8 mouse cellular contexts compared by ENCODE assay signal in genomic region chr7:38108260-38108632, GRCm38 (mm10). TPM values are rescaled to one million over a fixed set of nuclear protein-coding genes. Genes with fewer than 3 reads are reported as not detected.
DNase-seq lines count a peak whose midpoint lies in the region; ATAC-seq and TF ChIP-seq lines count a peak whose summit lies in the region.

No protein-coding gene starts in this region.

- no peaks in the 10 kb centered on the region for H3K9me3 ChIP-seq in lung, embryonic 14.5 days (ENCODE audit: low read depth, low read length)
- no peaks in the 10 kb centered on the region for H3K9me3 ChIP-seq in embryonic facial prominence, embryonic 11.5 days (replicated peaks; ENCODE audit: control insufficient read depth, low read length)

- peaks cover 23% of the 10 kb centered on the region for H3K4me1 ChIP-seq in lung, embryonic 14.5 days (ENCODE audit: insufficient read depth)
- no peaks in the 10 kb centered on the region; the same call in 1 of the 2 replicates for H3K4me1 ChIP-seq in embryonic facial prominence, embryonic 11.5 days (ENCODE audit: control insufficient read depth, insufficient read depth, low read length)

- peak overlapping the region; percentile 65 for H3K27ac ChIP-seq in lung, embryonic 14.5 days (ENCODE audit: low read depth)
- H3K27ac ChIP-seq in embryonic facial prominence, embryonic 11.5 days (replicated peaks; ENCODE audit: low read depth, low read length): no peak overlapping the region
- H3K27ac ChIP-seq in macrophage: peak overlapping the region; percentile 33; the same call in 1 of the 2 replicates

- H3K27me3 ChIP-seq in lung, embryonic 14.5 days (ENCODE audit: insufficient read depth, low read length): no peaks in the 10 kb centered on the region
- H3K27me3 ChIP-seq in embryonic facial prominence, embryonic 11.5 days (ENCODE audit: control insufficient read depth, insufficient read depth, low read length): no peaks in the 10 kb centered on the region

- no peaks in the 10 kb centered on the region for H3K79me2 ChIP-seq in macrophage (ENCODE audit: inconsistent target)

- H3K36me3 ChIP-seq in lung, embryonic 14.5 days (ENCODE audit: insufficient read depth): peaks cover 19% of the 10 kb centered on the region; the same call in 1 of the 2 replicates
- no peaks in the 10 kb centered on the region for H3K36me3 ChIP-seq in embryonic facial prominence, embryonic 11.5 days (replicated peaks; ENCODE audit: control insufficient read depth, insufficient read depth, low read depth, low read length)
- no peaks in the 10 kb centered on the region for H3K36me3 ChIP-seq in macrophage (ENCODE audit: inconsistent target)

- peak; percentile 22 for DNase-seq in lung, embryonic 14.5 days
- DNase-seq in lung, postnatal 25 days (ENCODE audit: low spot score): no peak
- DNase-seq in embryonic facial prominence, embryonic 11.5 days (ENCODE audit: low spot score): peak; percentile 9
- peak; percentile 50 for DNase-seq in kidney, adult 9 months
- peak; percentile 67 for DNase-seq in thymus, postnatal 14 days
- no peak for DNase-seq in urinary bladder, postnatal 4 days (ENCODE audit: low spot score in 2 of 2)
- no peak for DNase-seq in adrenal gland, adult 2 months

- WGBS in lung, embryonic 14.5 days: 21% methylated on average over 10 of the region's 10 CpGs
- 15% methylated on average over 10 of the region's 10 CpGs for WGBS in embryonic facial prominence, embryonic 11.5 days
- 16% methylated on average over 10 of the region's 10 CpGs for WGBS in macrophage (ENCODE audit: missing documents)

- H3K9ac ChIP-seq in lung, embryonic 14.5 days: peak overlapping the region; percentile 68
- H3K9ac ChIP-seq in embryonic facial prominence, embryonic 11.5 days (replicated peaks; ENCODE audit: low read length): peak overlapping the region; percentile 74

- no peak for ATAC-seq in lung, embryonic 14.5 days (ENCODE audit: insufficient read depth)
- ATAC-seq in embryonic facial prominence, embryonic 11.5 days (replicated peaks; ENCODE audit: insufficient number of reproducible peaks, low FRiP score, low TSS enrichment, low read depth): no peak

- peak overlapping the region; percentile 89 for H3K4me3 ChIP-seq in lung, embryonic 14.5 days (ENCODE audit: low read depth, low read length)
- H3K4me3 ChIP-seq in embryonic facial prominence, embryonic 11.5 days (ENCODE audit: low read depth, low read length): peak overlapping the region; percentile 87
- H3K4me3 ChIP-seq in macrophage (ENCODE audit: inconsistent target): peak overlapping the region; percentile 20; the same call in 1 of the 2 replicates

- TF ChIP-seq CTCF in lung, embryonic 14.5 days (IDR thresholded peaks at IDR 0.05; ENCODE audit: low read depth): no peak

- H3K4me2 ChIP-seq in lung, embryonic 14.5 days: peak overlapping the region; percentile 92
- peak overlapping the region; percentile 90 for H3K4me2 ChIP-seq in embryonic facial prominence, embryonic 11.5 days (ENCODE audit: low read depth, low read length)

RNA-seq across cellular contexts. Expression of gene Ccne1, which starts 0.9 kb away (rescaled TPM):
- 76.4 and 79.8 TPM in 2 replicates for polyA plus RNA-seq in lung, embryonic 14.5 days (2014; fragmentation: Nextera tagmentation; extraction: Ambion mirVana)
- 91.0 and 101 TPM in 2 replicates for polyA plus RNA-seq in embryonic facial prominence, embryonic 11.5 days (2014; fragmentation: Nextera tagmentation; extraction: Ambion mirVana)
- total RNA-seq in macrophage (2018; cell fraction: chromatin; rRNA removed): 10 to 100 TPM in 2 of 26 experiments, 1 to 10 TPM in 19, under 1 TPM in 2, not detected in 3; 0.74 to 22.3 (median 3.2) TPM
- total RNA-seq in macrophage (2018; cell fraction: cytosol; rRNA removed): 1 to 10 TPM; 1.1 to 9.1 (median 2.9) TPM
- total RNA-seq in macrophage (2018; cell fraction: nucleus; rRNA removed): 10 to 100 TPM in 2 of 26 experiments, 1 to 10 TPM in 21, under 1 TPM in 3; 0.63 to 19.1 (median 3.1) TPM
- polyA plus RNA-seq in macrophage (2018): 2.6 to 14.2 TPM (median 5.3 TPM) in 3 replicates
- 1 to 10 TPM; 5.9 to 6.1 TPM for total RNA-seq in adrenal gland, adult 2 months (2021)
- polyA plus RNA-seq in adrenal gland, adult 2 months (2012; rRNA removed): 10.3 and 11.9 TPM in 2 replicates

Comparison
In these comparisons a context has a peak if more than half of its experiments do, and no peak if none do; other contexts are left out.
1. DNase-seq: peak in lung, embryonic 14.5 days (single experiment), embryonic facial prominence, embryonic 11.5 days (single experiment), kidney, adult 9 months (single experiment) and thymus, postnatal 14 days (single experiment); none in lung, postnatal 25 days (single experiment), urinary bladder, postnatal 4 days (0 of 2) and adrenal gland, adult 2 months (single experiment).
2. H3K4me3 ChIP-seq: peak in every context shown above with its lines; median percentile 89 in lung, embryonic 14.5 days; 87 in embryonic facial prominence, embryonic 11.5 days; 20 in macrophage.